Mouse (Mus musculus) right cerebral cortex, adult 18-20 months (tissue): ENCODE data around the gene Hsd17b13.
"Not testable (repeated sequence)": the region's sequence is repeated elsewhere in the genome, so short reads cannot be mapped to it uniquely, and the experiment has no call there.

ENCODE experiments used
- DNase-seq: peaks from one replicate; pipeline ENCODE4 v3.0.0; 2022; ENCODE audit warnings: mixed read lengths

Hsd17b13 gene

GRCm38 (mm10) chr5:103980705-103981560, 3.7 kb upstream of the Hsd17b13 start:
- DNase-seq = no peak

- no peak for DNase-seq
Measured at GRCm38 (mm10) chr5:103977907-103978570, 829 bp upstream of the Hsd17b13 start.

GRCm38 (mm10) chr5:103975736-103976135, 1.5 kb downstream of the Hsd17b13 start:
- DNase-seq = no peak

GRCm38 (mm10) chr5:103972801-103973200, 4.4 kb downstream of the Hsd17b13 start:
- DNase-seq = no peak

- DNase-seq = no peak
Measured at GRCm38 (mm10) chr5:103972379-103972778, 4.8 kb downstream of the Hsd17b13 start.

GRCm38 (mm10) chr5:103971051-103971450, 6.2 kb downstream of the Hsd17b13 start:
- no peak for DNase-seq

GRCm38 (mm10) chr5:103962935-103963429, 14.2 kb downstream of the Hsd17b13 start:
- DNase-seq = no peak

GRCm38 (mm10) chr5:103954638-103955037, 22.6 kb downstream of the Hsd17b13 start:
- DNase-seq = peak; percentile 32

GRCm38 (mm10) chr5:103953135-103954083, 23.8 kb downstream of the Hsd17b13 start:
- peak; percentile 37 for DNase-seq

GRCm38 (mm10) chr5:103950138-103950537, 27.1 kb downstream of the Hsd17b13 start:
- not testable (repeated sequence) for DNase-seq

GRCm38 (mm10) chr5:103943183-103943582, 34.0 kb downstream of the Hsd17b13 start:
- DNase-seq = no peak

GRCm38 (mm10) chr5:103939856-103940255, 37.4 kb downstream of the Hsd17b13 start:
- DNase-seq = no peak

GRCm38 (mm10) chr5:103939350-103939652, 37.9 kb downstream of the Hsd17b13 start:
- no peak for DNase-seq

GRCm38 (mm10) chr5:103938547-103939349, 38.5 kb downstream of the Hsd17b13 start:
- no peak for DNase-seq

GRCm38 (mm10) chr5:103936906-103937589, 40.2 kb downstream of the Hsd17b13 start:
- no peak for DNase-seq

- not testable (repeated sequence) for DNase-seq
Measured at GRCm38 (mm10) chr5:103931924-103932323, 45.3 kb downstream of the Hsd17b13 start.

- no peak for DNase-seq
Measured at GRCm38 (mm10) chr5:103930511-103930910, 46.7 kb downstream of the Hsd17b13 start.

GRCm38 (mm10) chr5:103928196-103928550, 49.0 kb downstream of the Hsd17b13 start:
- no peak for DNase-seq

GRCm38 (mm10) chr5:103927429-103928195, 49.6 kb downstream of the Hsd17b13 start:
- peak; percentile 84 for DNase-seq

- DNase-seq = no peak
Measured at GRCm38 (mm10) chr5:103926398-103926797, 50.8 kb downstream of the Hsd17b13 start.

- DNase-seq = no peak
Measured at GRCm38 (mm10) chr5:103923755-103924154, 53.5 kb downstream of the Hsd17b13 start.
